In the genomic region with DNA sequence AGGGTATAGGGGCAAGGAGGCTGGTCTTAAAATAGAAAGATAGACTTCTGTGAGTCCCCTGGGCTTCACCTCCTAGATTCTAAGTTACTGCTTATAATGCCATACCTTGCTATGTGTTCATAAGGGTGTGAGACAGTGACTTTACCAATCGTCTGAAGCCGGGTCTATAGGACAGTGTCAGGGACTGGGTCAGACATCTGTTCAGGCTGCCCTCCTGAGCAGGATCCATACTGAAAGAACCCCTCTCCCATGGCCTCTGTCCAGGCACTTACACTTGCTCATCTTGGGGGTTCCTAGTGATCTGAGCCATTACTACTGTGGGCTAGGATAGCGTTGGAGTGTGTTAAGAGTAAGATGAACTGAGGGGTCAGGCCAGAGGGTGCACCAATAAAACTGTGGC, we compare ENCODE assay signal across 42 mouse cellular contexts. TPM values are rescaled to one million over a fixed set of nuclear protein-coding genes. Genes with fewer than 3 reads are reported as not detected.
"Had no signal": no experiment of that assay in that cellular context is flagged by ENCODE, and none has a peak within 500 bp of the region (broad histone marks: within the 10 kb centered on the region; RNA-seq: fewer than 3 reads in every experiment).

No protein-coding gene starts in this region.

- H3K4me1 ChIP-seq: hindbrain, embryonic 10.5 days; hindbrain, embryonic 12.5 days; hindbrain, embryonic 13.5 days; hindbrain, embryonic 15.5 days; intestine, embryonic 15.5 days; kidney, embryonic 15.5 days had no signal

- DNase-seq: heart, postnatal 10 days; heart, postnatal 14 days; heart, postnatal 36 days; heart, postnatal 4 days; kidney, adult 11 months; kidney, adult 18-20 months; kidney, adult 2 months; kidney, adult 8-10 months; kidney, adult 9 months; kidney, postnatal 10 days; kidney, postnatal 14 days; kidney, postnatal 25 days; kidney, postnatal 36 days; kidney, postnatal 4 days; layer of hippocampus, adult 9-11 months; layer of hippocampus, postnatal 36 days had no signal

- H3K9ac ChIP-seq: heart, embryonic 12.5 days; heart, embryonic 13.5 days; heart, embryonic 15.5 days; hindbrain, embryonic 12.5 days; hindbrain, embryonic 13.5 days; hindbrain, embryonic 14.5 days; hindbrain, embryonic 15.5 days; intestine, embryonic 15.5 days; kidney, embryonic 15.5 days had no signal

- H3K4me2 ChIP-seq: heart, embryonic 11.5 days; heart, embryonic 12.5 days; heart, embryonic 13.5 days; heart, embryonic 15.5 days; hindbrain, embryonic 12.5 days; hindbrain, embryonic 13.5 days; hindbrain, embryonic 14.5 days; hindbrain, embryonic 15.5 days; intestine, embryonic 15.5 days; kidney, embryonic 15.5 days had no signal

- H3K9me3 ChIP-seq: heart, embryonic 12.5 days; heart, embryonic 13.5 days; heart, embryonic 15.5 days; hindbrain, embryonic 10.5 days; hindbrain, embryonic 12.5 days; hindbrain, embryonic 13.5 days; hindbrain, embryonic 15.5 days; intestine, embryonic 15.5 days; kidney, embryonic 15.5 days had no signal

- H3K4me3 ChIP-seq: heart, embryonic 12.5 days; heart, embryonic 13.5 days; heart, embryonic 15.5 days; hindbrain, embryonic 10.5 days; hindbrain, embryonic 12.5 days; hindbrain, embryonic 13.5 days; hindbrain, embryonic 15.5 days; intestine, embryonic 15.5 days; kidney, embryonic 15.5 days; layer of hippocampus, adult 2 months; left cerebral cortex, adult 2 months had no signal

- H3K27me3 ChIP-seq: heart, embryonic 12.5 days; heart, embryonic 13.5 days; heart, embryonic 15.5 days; hindbrain, embryonic 12.5 days; hindbrain, embryonic 13.5 days; hindbrain, embryonic 15.5 days; intestine, embryonic 15.5 days; kidney, embryonic 15.5 days had no signal

- ATAC-seq: hindbrain, embryonic 16.5 days; hindbrain, postnatal 0 days; inflammation-experienced regulatory T-cells, adult 6 months; intestine, embryonic 15.5 days; intestine, embryonic 16.5 days; intestine, postnatal 0 days had no signal

- H3K27ac ChIP-seq: heart, embryonic 13.5 days; heart, embryonic 15.5 days; hindbrain, embryonic 10.5 days; hindbrain, embryonic 12.5 days; hindbrain, embryonic 13.5 days; hindbrain, embryonic 14.5 days; hindbrain, embryonic 15.5 days; hindbrain, postnatal 0 days; intestine, embryonic 15.5 days; kidney, embryonic 15.5 days; kidney, postnatal 0 days; layer of hippocampus, adult 2 months; left cerebral cortex, adult 2 months had no signal

RNA-seq across cellular contexts. Expression of a gene that starts 34.7 kb away (rescaled TPM):
- total RNA-seq: hematopoietic stem cell, adult 5-6 weeks; hindbrain, postnatal 0 days; layer of hippocampus, adult 2 months; layer of hippocampus, adult 8-10 months; layer of hippocampus, postnatal 10 days; layer of hippocampus, postnatal 25 days; left cerebral cortex, adult 18-20 months; left cerebral cortex, adult 2 months had no signal
- polyA plus RNA-seq: hindbrain, embryonic 13.5 days; hindbrain, embryonic 14.5 days; hindbrain, embryonic 16.5 days; inflammation-experienced regulatory T-cells, adult 6 months; intestine, embryonic 14.5 days; large intestine, adult 2 months had no signal
